Mouse (Mus musculus): ENCODE measurements at regions not wholly inside any gene's neighbourhood (a gene's known extent, or its start where the extent isn't known, plus 50 kb on each side); places are given as distances from the start of the nearest gene placed in this dataset.

DNA sequence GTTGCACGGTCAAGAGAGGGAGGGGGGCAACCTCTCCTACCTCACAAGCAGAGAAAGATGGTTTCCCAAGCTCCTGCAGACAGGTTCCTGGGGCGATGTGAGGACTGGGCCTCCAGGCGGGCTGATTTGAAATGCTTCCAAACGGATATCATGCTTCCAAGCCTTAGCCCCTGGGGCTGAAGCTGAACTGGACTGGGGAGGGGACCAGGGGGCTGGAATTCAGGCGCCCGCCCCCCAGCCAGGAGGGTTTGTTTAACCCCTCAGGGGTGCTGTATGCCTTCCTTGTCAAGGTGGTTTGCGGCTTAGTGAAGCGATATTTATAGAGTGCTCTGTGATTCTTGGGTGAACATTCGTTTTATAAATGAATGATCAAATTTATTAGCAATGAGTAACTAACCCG is 210.0 kb downstream of the Wnt5a start:
- Histone ChIP-seq H3K27ac (replicated peaks) (0 out of 2 replicates have a peak overlapping the region, but pooled peaks have one; percentile 4), H3K9me3 (no peaks in the 10 kb centered on the region), H3K4me3 (no peak overlapping the region)

GRCm38 (mm10) chr14:28720545-28720944 is 216.0 kb downstream of the Wnt5a start:
- Histone ChIP-seq H3K9me3 (no peaks in the 10 kb centered on the region), H3K4me3 (no peak overlapping the region), H3K4me1 (no peaks in the 10 kb centered on the region), H3K27ac (replicated peaks) (no peak overlapping the region), H3K27me3 (replicated peaks; ENCODE audit: low read depth, poor library complexity, severe bottlenecking) (no peaks in the 10 kb centered on the region), H3K36me3 (replicated peaks) (no peaks in the 10 kb centered on the region)
- no peak for DNase-seq (ENCODE audit: low spot score)
- WGBS = 97% methylated on average over 3 of the region's 3 CpGs

More for the DNA sequence above, 210.0 kb downstream of the Wnt5a start:
- DNase-seq (ENCODE audit: low spot score) = no peak
- 64% methylated on average over 10 of the region's 10 CpGs for WGBS
- Histone ChIP-seq H3K27me3 (replicated peaks; ENCODE audit: low read depth, poor library complexity, severe bottlenecking) (no peaks in the 10 kb centered on the region), H3K4me1 (peaks cover 3% of the 10 kb centered on the region; the same call in 1 of the 2 replicates), H3K36me3 (replicated peaks) (no peaks in the 10 kb centered on the region)

- no peak overlapping the region for H3K27ac ChIP-seq (replicated peaks)
- no peaks in the 10 kb centered on the region for H3K36me3 ChIP-seq (replicated peaks)
- no peak overlapping the region for H3K4me3 ChIP-seq
- no peaks in the 10 kb centered on the region for H3K4me1 ChIP-seq
- H3K9me3 ChIP-seq = no peaks in the 10 kb centered on the region
- WGBS = 87% methylated on average over 4 of the region's 4 CpGs
- DNase-seq (ENCODE audit: low spot score) = no peak
- H3K27me3 ChIP-seq (replicated peaks; ENCODE audit: low read depth, poor library complexity, severe bottlenecking) = no peaks in the 10 kb centered on the region
Observed at GRCm38 (mm10) chr14:28725666-28726065, 221.1 kb downstream of the Wnt5a start.

DNA sequence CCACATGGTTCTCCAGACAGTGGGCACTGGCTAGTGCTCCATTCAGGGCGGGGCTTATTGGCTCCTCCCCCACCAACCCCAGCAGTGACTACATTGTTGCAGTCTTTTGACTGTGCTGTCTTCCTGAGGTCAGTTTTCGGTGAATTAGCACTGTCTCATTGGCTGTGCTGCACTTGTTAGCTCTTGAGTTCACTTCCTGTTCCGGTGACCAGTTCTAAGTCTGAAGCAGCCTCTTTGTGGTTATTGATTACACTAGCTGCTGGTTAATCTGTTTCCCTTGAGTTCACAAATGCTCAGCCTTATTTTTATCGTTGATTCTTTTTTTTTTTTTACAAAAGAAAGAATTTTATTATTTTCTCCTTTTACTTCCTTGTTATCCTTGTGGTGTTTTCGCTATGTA is 228.9 kb downstream of the Wnt5a start:
- H3K9me3 ChIP-seq = no peaks in the 10 kb centered on the region
- H3K4me3 ChIP-seq = no peak overlapping the region
- H3K27me3 ChIP-seq (replicated peaks; ENCODE audit: low read depth, poor library complexity, severe bottlenecking) = no peaks in the 10 kb centered on the region
- no peaks in the 10 kb centered on the region for H3K36me3 ChIP-seq (replicated peaks)
- no peak overlapping the region for H3K27ac ChIP-seq (replicated peaks)
- no peak for DNase-seq (ENCODE audit: low spot score)
- H3K4me1 ChIP-seq = no peaks in the 10 kb centered on the region
- 75% methylated on average over 5 of the region's 5 CpGs for WGBS

GRCm38 (mm10) chr14:28735446-28735845 is 230.9 kb downstream of the Wnt5a start:
- WGBS = 88% methylated on average over 5 of the region's 5 CpGs
- Histone ChIP-seq H3K9me3 (no peaks in the 10 kb centered on the region), H3K27ac (replicated peaks) (no peak overlapping the region), H3K4me1 (no peaks in the 10 kb centered on the region), H3K27me3 (replicated peaks; ENCODE audit: low read depth, poor library complexity, severe bottlenecking) (no peaks in the 10 kb centered on the region), H3K36me3 (replicated peaks) (no peaks in the 10 kb centered on the region), H3K4me3 (no peak overlapping the region)
- DNase-seq (ENCODE audit: low spot score) = no peak

- no peaks in the 10 kb centered on the region for H3K36me3 ChIP-seq (replicated peaks)
- DNase-seq (ENCODE audit: low spot score) = no peak
- 89% methylated on average over 1 of the region's 1 CpGs for WGBS
Observed at GRCm38 (mm10) chr14:28740076-28740475, 235.5 kb downstream of the Wnt5a start.

DNA sequence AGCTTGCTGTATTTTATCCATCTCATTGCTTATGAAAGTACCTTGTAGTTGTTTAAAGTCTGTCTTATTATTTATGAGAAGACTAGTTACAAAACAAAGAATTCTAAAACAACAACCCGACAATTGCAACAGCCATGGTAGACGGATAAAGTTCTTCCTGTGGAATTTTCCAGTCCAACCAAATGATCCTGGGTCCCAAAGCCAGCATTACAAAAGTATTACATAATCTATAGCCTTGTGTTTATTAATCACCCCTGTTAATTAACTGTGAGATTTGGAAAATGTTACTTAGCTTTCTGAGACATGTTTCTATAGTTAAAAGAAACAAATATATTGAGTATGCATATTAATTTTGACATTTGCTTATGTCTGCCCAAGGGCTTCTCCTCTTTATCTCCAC is 236.9 kb downstream of the Wnt5a start:
- Histone ChIP-seq H3K4me1 (no peaks in the 10 kb centered on the region), H3K36me3 (replicated peaks) (no peaks in the 10 kb centered on the region), H3K27ac (replicated peaks) (no peak overlapping the region), H3K9me3 (no peaks in the 10 kb centered on the region), H3K4me3 (no peak overlapping the region), H3K27me3 (replicated peaks; ENCODE audit: low read depth, poor library complexity, severe bottlenecking) (no peaks in the 10 kb centered on the region)
- WGBS = 87% methylated on average over 2 of the region's 2 CpGs
- no peak for DNase-seq (ENCODE audit: low spot score)

More at GRCm38 (mm10) chr14:28740076-28740475, 235.5 kb downstream of the Wnt5a start:
- Histone ChIP-seq H3K4me3 (no peak overlapping the region), H3K9me3 (no peaks in the 10 kb centered on the region), H3K27ac (replicated peaks) (no peak overlapping the region), H3K27me3 (replicated peaks; ENCODE audit: low read depth, poor library complexity, severe bottlenecking) (no peaks in the 10 kb centered on the region), H3K4me1 (no peaks in the 10 kb centered on the region)

- H3K36me3 ChIP-seq (replicated peaks) = no peaks in the 10 kb centered on the region
- no peak for DNase-seq (ENCODE audit: low spot score)
- H3K27me3 ChIP-seq (replicated peaks; ENCODE audit: low read depth, poor library complexity, severe bottlenecking) = no peaks in the 10 kb centered on the region
- H3K4me1 ChIP-seq = no peaks in the 10 kb centered on the region
- WGBS = 82% methylated on average over 4 of the region's 4 CpGs
- no peaks in the 10 kb centered on the region for H3K9me3 ChIP-seq
- H3K4me3 ChIP-seq = no peak overlapping the region
- no peak overlapping the region for H3K27ac ChIP-seq (replicated peaks)
Observed at GRCm38 (mm10) chr14:28743673-28744072, 239.1 kb downstream of the Wnt5a start.

DNA sequence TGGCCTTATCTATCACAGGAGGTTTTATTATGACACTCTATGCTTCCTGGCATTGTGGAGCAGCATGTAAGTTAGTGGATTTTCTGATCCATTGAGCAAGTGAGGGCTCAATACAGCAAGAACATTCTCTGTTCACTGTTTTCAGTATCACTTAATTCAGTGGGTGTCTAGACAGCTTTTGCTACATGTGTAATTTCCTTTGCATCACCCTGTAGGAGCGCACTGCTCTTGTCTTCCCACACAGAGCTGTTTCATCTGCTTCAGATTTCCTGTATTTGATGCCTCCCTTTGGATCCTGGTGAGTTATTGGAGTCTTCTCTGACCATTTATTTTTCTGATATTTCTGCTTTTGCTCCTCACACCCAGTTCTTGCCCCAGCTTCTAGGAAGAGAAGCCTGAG is 245.8 kb downstream of the Wnt5a start:
- Histone ChIP-seq H3K4me1 (peaks cover 2% of the 10 kb centered on the region; the same call in 1 of the 2 replicates), H3K4me3 (no peak overlapping the region), H3K36me3 (replicated peaks) (no peaks in the 10 kb centered on the region), H3K27ac (replicated peaks) (no peak overlapping the region), H3K27me3 (replicated peaks; ENCODE audit: low read depth, poor library complexity, severe bottlenecking) (no peaks in the 10 kb centered on the region), H3K9me3 (no peaks in the 10 kb centered on the region)
- WGBS = 93% methylated on average over 1 of the region's 1 CpGs
- no peak for DNase-seq (ENCODE audit: low spot score)

- 93% methylated on average over 1 of the region's 1 CpGs for WGBS
- no peaks in the 10 kb centered on the region for H3K36me3 ChIP-seq (replicated peaks)
- no peaks in the 10 kb centered on the region for H3K9me3 ChIP-seq
- H3K4me1 ChIP-seq = peaks cover 8% of the 10 kb centered on the region
- no peak for DNase-seq (ENCODE audit: low spot score)
- H3K27ac ChIP-seq (replicated peaks) = no peak overlapping the region
- no peak overlapping the region for H3K4me3 ChIP-seq
- H3K27me3 ChIP-seq (replicated peaks; ENCODE audit: low read depth, poor library complexity, severe bottlenecking) = no peaks in the 10 kb centered on the region
Observed at GRCm38 (mm10) chr14:28765201-28765600, 252.8 kb upstream of the Lrtm1 start.

- no peak for DNase-seq (ENCODE audit: low spot score)
- peaks cover 30% of the 10 kb centered on the region for H3K4me1 ChIP-seq
- H3K9me3 ChIP-seq = no peaks in the 10 kb centered on the region
- no peaks in the 10 kb centered on the region for H3K36me3 ChIP-seq (replicated peaks)
- H3K4me3 ChIP-seq = no peak overlapping the region
- no peaks in the 10 kb centered on the region for H3K27me3 ChIP-seq (replicated peaks; ENCODE audit: low read depth, poor library complexity, severe bottlenecking)
- no peak overlapping the region for H3K27ac ChIP-seq (replicated peaks)
- 85% methylated on average over 11 of the region's 11 CpGs for WGBS
Observed at GRCm38 (mm10) chr14:28773068-28773467, 244.9 kb upstream of the Lrtm1 start.

GRCm38 (mm10) chr14:28775686-28776085 is 242.3 kb upstream of the Lrtm1 start:
- Histone ChIP-seq H3K4me3 (no peak overlapping the region), H3K27me3 (replicated peaks; ENCODE audit: low read depth, poor library complexity, severe bottlenecking) (no peaks in the 10 kb centered on the region), H3K36me3 (replicated peaks) (no peaks in the 10 kb centered on the region), H3K27ac (replicated peaks) (no peak overlapping the region), H3K9me3 (no peaks in the 10 kb centered on the region), H3K4me1 (peaks cover 22% of the 10 kb centered on the region)
- 77% methylated on average over 1 of the region's 1 CpGs for WGBS
- no peak for DNase-seq (ENCODE audit: low spot score)

- H3K27ac ChIP-seq (replicated peaks) = no peak overlapping the region
- no peaks in the 10 kb centered on the region for H3K36me3 ChIP-seq (replicated peaks)
- no peaks in the 10 kb centered on the region for H3K9me3 ChIP-seq
- WGBS = 88% methylated on average over 8 of the region's 8 CpGs
- peaks cover 22% of the 10 kb centered on the region for H3K4me1 ChIP-seq
- H3K27me3 ChIP-seq (replicated peaks; ENCODE audit: low read depth, poor library complexity, severe bottlenecking) = no peaks in the 10 kb centered on the region
- no peak for DNase-seq (ENCODE audit: low spot score)
- no peak overlapping the region for H3K4me3 ChIP-seq
Observed at GRCm38 (mm10) chr14:28777791-28778190, 240.2 kb upstream of the Lrtm1 start.

- no peaks in the 10 kb centered on the region for H3K27me3 ChIP-seq (replicated peaks; ENCODE audit: low read depth, poor library complexity, severe bottlenecking)
- H3K27ac ChIP-seq (replicated peaks) = no peak overlapping the region
- WGBS = 89% methylated on average over 7 of the region's 7 CpGs
- no peak for DNase-seq (ENCODE audit: low spot score)
- H3K9me3 ChIP-seq = no peaks in the 10 kb centered on the region
- H3K4me1 ChIP-seq = no peaks in the 10 kb centered on the region
- H3K36me3 ChIP-seq (replicated peaks) = no peaks in the 10 kb centered on the region
- no peak overlapping the region for H3K4me3 ChIP-seq
Observed at GRCm38 (mm10) chr14:28781660-28782059, 236.3 kb upstream of the Lrtm1 start.

All from embryonic facial prominence, embryonic 10.5 days (tissue).